Mouse (Mus musculus): ENCODE results near the gene Tjp2. TPM values are rescaled to one million over a fixed set of nuclear protein-coding genes. Genes with fewer than 3 reads are reported as not detected.

The Tjp2 gene
- total and polyA plus RNA-seq, 2 experiments from 2014 or later: 12.5 to 15.7 TPM

DNA sequence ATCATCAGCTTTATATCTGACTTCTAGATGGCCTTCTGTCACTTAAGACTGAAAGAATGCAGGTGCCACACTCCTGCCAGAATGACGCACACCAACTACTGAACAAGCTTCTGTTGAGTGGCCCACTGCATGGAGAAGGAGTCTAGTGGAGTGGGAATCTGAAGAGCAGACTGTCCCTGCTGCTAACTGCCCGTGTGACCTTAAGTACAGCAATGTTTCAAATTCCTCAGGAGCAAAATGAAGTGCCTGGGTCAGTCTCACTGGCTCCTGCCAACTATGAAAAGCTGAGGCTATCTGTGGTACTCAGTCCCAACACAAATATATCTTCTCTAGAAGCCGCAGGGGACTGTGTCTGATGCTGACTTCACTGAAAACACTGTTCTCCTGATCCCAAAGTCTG, 175.5 kb downstream of the Tjp2 start:
- Histone ChIP-seq H3K4me2 (ENCODE audit: low read depth, low read length) (no peak overlapping the region), H3K9me3 (replicated peaks; ENCODE audit: control insufficient read depth, low read length) (no peaks in the 10 kb centered on the region), H3K4me1 (ENCODE audit: control insufficient read depth, insufficient read depth) (peaks cover 21% of the 10 kb centered on the region), H3K27ac (ENCODE audit: low read depth) (peak overlapping the region; percentile 82), H3K4me3 (ENCODE audit: low read depth, low read length) (no peak overlapping the region), H3K9ac (replicated peaks; ENCODE audit: low read depth, low read length) (no peak overlapping the region), H3K27me3 (ENCODE audit: control insufficient read depth, insufficient read depth, low read length) (no peaks in the 10 kb centered on the region), H3K36me3 (replicated peaks; ENCODE audit: control insufficient read depth, insufficient read depth, low read length) (no peaks in the 10 kb centered on the region)
- 0 out of 2 replicates have a peak, but pooled peaks have one; percentile 28 for TF ChIP-seq EP300 (IDR thresholded peaks at IDR 0.05; ENCODE audit: low read depth)
- TF ChIP-seq CTCF (IDR thresholded peaks at IDR 0.05; ENCODE audit: low read depth): no peak
- 35% methylated on average over 3 of the region's 3 CpGs for WGBS
- ATAC-seq (ENCODE audit: insufficient read depth, low read depth) (peak; percentile 52; the same call in 1 of the 2 replicates), DNase-seq (ENCODE audit: low spot score) (peak; percentile 63)

DNA sequence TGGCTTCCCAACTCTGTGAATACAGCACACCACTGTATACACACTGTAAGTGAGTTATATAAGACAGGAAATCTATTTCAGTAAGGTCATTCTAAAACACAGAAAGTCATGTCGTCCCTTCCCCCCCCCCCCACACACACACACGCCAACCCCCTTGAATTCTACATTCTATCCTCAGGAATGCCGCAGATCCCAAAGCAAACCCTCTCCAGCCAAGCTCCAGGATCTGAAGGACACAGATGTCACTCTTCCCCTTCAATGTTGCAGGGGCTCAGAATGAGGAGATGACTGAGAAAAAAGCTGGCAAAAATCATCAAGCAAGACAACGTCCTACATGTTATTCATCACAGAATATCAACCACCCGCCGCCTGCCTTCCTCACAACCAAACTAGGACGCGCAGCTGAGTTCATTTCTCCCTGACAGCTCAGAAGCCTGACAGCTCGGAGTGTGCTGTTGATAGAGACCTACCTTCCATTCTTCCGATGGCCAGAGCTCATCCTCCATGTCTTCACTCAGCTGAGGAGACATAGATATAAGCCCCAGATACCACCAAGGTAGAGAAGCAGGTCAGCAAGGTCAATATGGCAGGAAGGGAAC, 178.3 kb downstream of the Tjp2 start:
- peak; percentile 46 for DNase-seq (ENCODE audit: low spot score)
- peak overlapping the region; percentile 49 for H3K4me2 ChIP-seq (ENCODE audit: low read depth, low read length)
- TF ChIP-seq CTCF (IDR thresholded peaks at IDR 0.05; ENCODE audit: low read depth): no peak
- H3K4me1 ChIP-seq (ENCODE audit: control insufficient read depth, insufficient read depth): peaks cover 13% of the 10 kb centered on the region
- no peaks in the 10 kb centered on the region for H3K27me3 ChIP-seq (ENCODE audit: control insufficient read depth, insufficient read depth, low read length)
- H3K9ac ChIP-seq (replicated peaks; ENCODE audit: low read depth, low read length): 0 out of 2 replicates have a peak overlapping the region, but pooled peaks have one; percentile 1
- peak overlapping the region; percentile 31 for H3K4me3 ChIP-seq (ENCODE audit: low read depth, low read length)
- no peaks in the 10 kb centered on the region for H3K36me3 ChIP-seq (replicated peaks; ENCODE audit: control insufficient read depth, insufficient read depth, low read length)
- 41% methylated on average over 10 of the region's 10 CpGs for WGBS
- H3K27ac ChIP-seq (ENCODE audit: low read depth): peak overlapping the region; percentile 92
- peak; percentile 76 for ATAC-seq (ENCODE audit: insufficient read depth, low read depth)
- no peaks in the 10 kb centered on the region for H3K9me3 ChIP-seq (replicated peaks; ENCODE audit: control insufficient read depth, low read length)

Other genes starting within 250 kb of the Tjp2 start
- 98.9 and 100 TPM in 2 replicates for gene Fam189a2, start 194.0 kb downstream of the Tjp2 start, total RNA-seq (2014; rRNA removed; ENCODE audit: low replicate concordance)
- 7.7 and 8.3 TPM in 2 replicates for gene Fam189a2, start 194.0 kb downstream of the Tjp2 start, polyA plus RNA-seq (2015; fragmentation: Nextera tagmentation; extraction: Ambion mirVana)
- gene Fxn, start 55.6 kb upstream of the Tjp2 start, total RNA-seq (2014; rRNA removed; ENCODE audit: low replicate concordance): 36.6 and 57.2 TPM in 2 replicates
- gene Fxn, start 55.6 kb upstream of the Tjp2 start, polyA plus RNA-seq (2015; fragmentation: Nextera tagmentation; extraction: Ambion mirVana): 77.0 and 79.7 TPM in 2 replicates

Measured in heart, postnatal 0 days (tissue).